Mouse (Mus musculus) frontal cortex, postnatal 36 days (tissue): Measurements from ENCODE around the gene Rps11.
"Not testable (repeated sequence)": the region's sequence is repeated elsewhere in the genome, so short reads cannot be mapped to it uniquely, and the experiment has no call there.

Experiments used
- DNase-seq, 2 experiments: peaks; one replicate each; pipeline ENCODE4 v3.0.0; 2022; ENCODE audit warnings: low spot score in 2 of 2

Gene Rps11

DNA sequence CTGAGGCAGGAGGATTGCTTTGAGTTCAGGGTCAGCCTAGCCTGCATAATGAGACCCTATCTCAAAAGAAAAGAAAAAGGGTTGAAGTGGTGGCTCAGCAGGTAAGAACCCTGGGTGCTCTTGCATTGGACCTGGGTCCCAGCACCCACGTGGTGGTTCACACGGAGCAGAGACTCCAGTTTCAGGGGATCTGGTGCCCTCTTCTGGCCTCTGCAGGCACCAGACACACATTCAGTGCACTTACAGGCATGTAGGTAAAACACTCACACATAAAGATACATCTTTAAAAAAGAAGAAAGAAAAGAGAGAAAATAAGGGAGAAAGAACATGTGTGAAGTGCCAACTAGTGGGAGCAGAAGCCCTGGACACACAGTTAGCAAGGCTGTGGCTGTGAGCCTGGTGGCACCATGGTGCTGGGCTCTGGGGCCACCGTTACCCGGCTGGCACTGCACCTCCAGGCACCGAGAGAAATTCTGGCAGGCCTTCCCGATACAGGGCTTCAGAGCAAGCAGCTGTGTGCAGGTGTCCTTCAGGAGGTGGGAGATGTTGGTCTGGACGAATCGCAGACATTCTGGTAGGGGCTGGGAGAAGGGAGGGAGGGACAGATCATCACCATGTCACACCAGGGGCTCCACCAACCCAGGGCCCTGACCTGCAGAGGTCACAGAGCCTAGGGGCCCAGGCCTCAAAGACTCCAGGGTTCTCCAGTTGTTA is 9.4 kb upstream of the Rps11 start:
- no peak for DNase-seq

DNA sequence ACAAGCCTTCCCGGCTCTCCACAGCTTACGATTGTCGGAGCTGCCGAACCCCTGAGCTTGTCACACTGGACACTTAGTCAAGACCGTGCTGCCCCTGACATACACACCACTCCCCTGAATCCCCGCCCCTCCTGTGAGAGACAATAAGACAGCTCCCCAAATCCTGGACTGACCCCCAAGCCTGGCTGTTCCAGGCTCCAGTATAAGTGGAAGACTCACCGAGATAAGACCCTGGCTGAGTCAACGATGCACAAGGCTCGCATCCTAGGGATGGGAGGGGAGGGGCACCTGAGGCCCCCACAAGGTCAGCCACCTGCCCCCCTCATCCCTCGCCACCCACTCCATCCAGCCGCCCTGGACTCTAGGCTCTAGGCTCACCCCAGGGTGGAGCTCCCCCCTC is 7.6 kb upstream of the Rps11 start:
- no peak for DNase-seq

DNA sequence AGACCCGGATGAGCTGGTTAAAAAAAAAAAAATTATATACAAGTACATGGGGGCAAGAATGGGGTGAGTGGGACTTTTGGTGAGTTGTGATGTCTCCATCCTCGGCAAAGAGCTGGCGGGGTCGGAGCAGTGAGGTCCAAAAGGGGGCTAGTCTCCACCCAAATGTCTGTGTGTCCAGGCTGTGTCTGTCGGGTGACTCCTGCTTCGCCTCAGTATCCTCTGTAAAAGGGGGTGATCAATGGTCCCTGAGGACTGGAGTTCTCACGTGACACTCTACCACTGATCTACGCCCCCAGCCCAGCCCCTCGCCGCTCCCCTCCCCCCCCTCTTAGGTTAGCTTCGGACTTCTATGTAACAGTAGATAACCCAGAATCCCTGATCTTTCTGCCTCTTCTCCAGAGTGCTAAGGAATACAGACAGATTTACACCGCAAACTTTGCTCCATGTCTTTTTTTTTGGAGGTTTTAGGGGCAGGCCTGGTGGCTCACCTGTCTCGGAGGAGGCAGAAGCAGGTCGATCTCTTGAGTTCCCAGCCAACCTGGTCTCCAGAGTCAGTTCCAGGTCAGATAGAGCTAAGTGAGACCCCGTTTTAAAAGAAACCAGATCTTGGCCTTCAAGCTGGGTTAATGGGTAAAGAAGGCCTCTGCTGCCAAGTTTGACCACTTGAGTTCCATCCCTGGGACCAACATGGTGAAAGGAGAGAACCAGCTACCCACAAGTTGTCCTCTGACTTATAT is 5.7 kb upstream of the Rps11 start:
- no peak for DNase-seq

DNA sequence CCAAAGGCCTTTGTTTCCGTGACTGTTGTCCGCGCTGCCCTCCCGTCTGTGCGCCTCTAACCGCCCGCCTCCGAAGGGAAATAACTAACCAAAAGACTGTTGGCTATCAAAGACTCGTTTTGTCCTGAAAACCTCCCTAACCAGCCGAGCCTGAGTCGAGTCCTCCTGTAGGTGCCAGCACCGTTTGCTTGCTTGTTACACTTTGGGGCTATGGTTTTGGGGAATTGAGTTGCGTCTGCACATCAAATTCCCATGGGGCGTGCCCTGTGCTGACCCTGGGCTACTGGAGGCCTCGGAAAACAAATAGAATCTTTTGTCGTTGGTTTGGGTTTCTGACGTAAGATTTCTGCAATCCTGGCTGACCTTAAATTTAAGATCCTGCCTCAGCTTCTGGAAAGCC is 5.1 kb upstream of the Rps11 start:
- DNase-seq = no peak

DNA sequence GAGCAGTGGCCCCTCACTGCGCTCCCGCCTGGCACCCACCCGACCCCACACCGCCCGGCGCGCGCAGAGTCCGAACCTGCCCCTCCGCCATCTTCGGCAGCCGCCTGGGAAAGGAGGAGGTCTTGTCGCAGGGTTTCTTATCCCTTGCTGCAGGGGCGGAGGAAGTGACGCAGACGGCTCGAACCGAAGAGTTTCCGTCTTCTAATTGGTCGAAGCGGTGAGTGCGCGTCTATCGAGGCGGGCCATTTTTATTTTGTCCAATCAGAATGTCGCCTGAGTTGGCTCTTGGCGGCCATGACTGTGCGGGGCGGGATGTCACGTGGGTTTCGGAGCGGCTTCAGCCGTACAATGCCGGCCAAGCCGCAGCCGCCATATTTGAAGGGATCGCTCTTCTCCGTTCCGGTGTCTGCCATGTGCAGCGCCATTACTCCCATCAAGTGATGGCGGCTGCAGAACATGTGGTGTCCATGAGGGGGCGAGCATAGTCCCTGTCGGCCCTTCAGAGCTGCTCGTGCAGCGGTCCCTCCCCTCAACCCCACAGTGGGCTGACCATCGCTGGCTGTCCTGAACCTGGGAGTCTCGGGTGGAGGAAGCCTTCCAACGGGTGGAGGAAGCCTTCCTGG is 4.5 kb upstream of the Rps11 start, which contains the start of gene Rpl13a:
Gene Rpl13a, minus strand, starts transcription at position 138 of the 623 bp plus-strand sequence.
- DNase-seq = peak; percentile 99 to 100

DNA sequence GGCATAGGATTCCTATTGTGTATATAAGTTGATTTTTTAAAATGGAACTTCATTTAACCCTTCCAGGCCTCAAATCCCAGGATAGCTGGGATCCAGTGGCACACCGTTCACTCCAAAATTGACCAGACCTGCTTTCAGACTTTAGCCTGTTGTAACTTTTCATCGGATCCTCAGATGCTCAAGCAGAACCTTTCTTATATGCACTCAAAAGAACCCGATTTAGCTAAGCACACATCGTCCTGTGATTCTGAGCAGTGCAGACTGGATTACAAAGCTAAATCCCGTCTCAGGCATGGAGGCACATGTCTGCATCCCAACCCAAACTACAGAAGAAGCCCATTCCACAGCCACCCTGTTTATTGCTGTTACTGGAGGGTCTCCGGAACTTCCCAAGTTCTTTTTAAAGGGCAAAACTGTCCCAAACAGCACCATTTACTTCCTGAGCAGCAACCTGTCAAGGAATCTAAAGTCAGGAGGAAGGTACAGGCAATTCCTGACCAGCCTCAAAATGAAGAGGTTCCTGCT is 3.5 kb upstream of the Rps11 start:
- no peak for DNase-seq

DNA sequence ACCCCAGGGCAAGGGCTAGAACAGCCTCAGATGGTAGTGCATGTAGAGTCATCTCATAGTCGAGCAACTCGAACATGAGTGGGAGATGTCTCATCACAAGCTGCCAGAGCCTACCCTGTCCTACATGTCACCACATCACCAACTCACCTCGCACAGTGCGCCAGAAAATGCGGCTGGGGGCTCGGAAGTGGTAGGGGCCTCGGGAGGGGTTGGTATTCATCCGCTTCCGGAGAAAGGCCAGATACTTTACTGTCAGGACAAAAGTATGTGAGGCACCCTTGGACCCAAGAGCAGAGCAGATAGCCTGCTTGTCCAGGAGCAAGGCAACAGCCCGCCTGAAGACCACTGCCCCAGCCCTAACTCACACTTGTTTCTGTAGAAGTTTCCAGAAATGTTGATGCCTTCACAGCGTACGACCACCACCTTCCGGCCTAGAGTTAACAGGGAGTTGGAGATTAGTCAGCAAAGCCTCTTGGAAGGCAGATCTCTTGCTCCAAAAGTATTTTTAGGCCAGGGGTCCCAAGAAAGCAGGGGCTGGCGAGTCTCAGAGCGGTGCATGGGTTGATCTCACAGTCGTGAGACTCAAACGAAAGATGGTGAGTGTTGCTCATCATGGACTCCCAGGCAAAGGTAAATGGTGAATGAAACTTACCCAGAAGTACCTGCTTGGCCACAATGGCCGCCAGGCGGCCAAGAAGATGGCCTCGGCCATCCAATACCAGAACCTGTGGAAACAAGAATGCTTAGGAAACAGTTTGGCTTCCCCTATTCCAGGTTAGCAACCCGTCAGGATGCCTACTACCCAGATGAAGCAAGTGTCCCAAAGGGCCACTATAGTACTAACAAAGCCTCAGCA is 2.8 kb upstream of the Rps11 start:
- no peak for DNase-seq

DNA sequence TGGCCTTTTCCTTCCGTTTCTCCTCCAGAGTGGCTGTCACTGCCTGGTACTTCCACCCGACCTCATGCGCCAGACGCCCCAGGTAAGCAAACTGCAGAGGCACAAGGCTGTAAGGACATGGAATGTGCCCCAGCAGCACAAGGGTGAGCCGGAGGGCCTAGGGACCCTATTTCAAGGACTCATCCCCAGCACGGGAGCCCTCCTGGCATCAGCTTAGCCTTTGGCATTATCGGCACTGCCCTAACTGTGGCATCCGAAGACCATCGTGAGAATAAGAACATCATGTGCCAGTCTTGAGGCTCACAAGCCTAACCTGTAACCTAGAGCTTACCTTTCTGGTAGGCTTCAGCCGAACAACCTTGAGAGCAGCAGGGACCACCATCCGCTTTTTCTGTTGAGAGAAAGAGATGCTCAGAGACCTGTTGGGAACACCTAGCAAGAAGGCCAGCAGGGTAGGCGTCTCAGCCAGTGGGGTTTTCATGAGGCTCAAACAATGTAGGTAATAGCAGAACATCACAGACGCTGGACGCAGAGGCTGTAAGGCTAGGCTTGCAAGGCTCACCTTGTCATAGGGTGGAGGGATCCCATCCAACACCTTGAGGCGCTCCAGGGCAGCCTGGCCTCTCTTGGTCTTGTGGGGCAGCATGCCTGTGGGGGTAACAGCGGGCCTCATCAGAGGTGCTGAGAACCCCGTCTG is 2.1 kb upstream of the Rps11 start:
- no peak for DNase-seq

DNA sequence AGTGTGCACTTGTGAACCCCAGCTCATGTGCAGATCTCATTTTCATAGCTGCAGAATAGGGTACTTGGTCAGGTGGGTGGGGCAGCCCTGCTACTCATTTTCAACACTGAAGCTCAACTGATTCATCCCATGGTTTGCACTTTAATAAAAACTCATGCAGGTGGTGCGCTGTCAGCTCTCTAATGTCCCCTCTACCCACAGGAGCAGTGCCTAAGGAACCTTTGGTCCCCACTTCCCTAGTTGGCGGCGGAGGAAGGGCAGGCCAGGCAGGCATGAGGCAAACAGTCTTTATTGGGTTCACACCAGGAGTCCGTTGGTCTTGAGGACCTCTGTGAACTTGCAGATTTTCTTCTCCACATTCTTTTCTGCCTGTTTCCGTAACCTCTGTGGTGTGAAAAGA is 1.4 kb upstream of the Rps11 start:
- DNase-seq = not testable (repeated sequence)

DNA sequence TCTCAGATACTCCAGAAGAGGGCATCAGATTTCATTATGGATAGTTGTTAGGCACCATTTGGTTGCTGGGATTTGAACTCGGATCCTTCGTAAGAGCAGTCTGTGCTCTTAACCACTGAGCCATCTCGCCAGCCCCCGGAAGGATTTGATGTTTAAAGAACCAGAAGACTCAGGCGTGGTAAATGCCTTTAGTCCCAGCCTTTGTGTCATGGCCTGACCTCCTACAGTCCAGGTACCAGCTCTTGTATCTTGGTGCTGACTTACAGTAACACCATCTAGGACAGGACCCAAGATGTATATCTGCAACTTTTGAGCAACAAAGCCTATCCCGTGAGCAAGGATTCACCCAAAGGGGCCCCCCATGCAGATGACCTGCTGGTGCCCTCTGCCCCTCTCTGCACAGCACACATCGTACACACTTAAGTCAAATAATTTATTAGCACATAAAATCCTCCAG is 933 bp upstream of the Rps11 start:
- DNase-seq = no peak

DNA sequence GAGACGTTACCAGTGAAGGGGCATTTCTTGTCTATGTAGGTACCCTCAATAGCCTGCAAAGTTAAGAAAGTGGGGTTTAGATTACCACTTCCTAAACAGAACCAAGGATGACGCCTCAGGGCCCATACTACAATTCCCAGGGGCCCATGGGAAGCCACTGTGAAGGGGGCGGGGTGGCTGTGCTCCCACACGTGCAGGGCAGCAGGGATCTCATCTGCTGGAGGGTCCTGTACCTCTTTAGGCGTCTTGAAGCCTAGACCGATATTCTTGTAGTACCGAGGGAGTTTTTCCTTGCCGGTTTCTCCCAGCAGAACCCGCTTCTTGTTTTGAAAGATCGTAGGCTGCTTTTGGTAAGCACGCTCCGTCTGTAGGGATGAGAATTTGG is 1.1 kb downstream of the Rps11 start:
- DNase-seq = no peak

DNA sequence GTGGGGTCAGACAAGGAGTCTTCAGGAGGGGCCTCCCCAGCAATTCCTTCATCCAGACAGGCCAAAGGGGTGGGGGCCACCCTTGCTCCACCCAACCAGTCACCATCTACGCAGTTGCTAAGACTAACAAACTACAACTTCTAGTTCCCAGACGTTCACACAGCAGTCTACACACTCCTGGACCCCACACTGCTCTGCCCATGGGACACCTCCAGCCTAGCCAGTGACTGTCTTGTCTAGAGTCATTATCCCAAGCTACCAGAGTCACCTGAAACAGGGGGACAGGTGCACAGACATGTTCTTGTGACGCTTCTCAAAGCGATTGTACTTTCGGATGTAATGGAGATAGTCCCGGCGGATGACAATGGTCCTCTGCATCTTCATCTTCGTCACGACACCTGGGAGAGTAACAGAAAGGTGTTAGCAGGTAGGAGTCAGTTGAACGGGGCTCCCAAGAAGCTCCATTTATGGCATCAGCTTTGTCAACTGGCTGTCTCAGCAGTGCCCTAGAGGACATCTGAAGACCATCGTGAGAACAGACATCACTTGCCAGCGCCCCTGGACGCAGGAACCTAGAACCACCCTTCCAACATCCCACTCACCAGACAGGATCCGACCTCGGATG is 1.6 kb downstream of the Rps11 start:
- no peak for DNase-seq

DNA sequence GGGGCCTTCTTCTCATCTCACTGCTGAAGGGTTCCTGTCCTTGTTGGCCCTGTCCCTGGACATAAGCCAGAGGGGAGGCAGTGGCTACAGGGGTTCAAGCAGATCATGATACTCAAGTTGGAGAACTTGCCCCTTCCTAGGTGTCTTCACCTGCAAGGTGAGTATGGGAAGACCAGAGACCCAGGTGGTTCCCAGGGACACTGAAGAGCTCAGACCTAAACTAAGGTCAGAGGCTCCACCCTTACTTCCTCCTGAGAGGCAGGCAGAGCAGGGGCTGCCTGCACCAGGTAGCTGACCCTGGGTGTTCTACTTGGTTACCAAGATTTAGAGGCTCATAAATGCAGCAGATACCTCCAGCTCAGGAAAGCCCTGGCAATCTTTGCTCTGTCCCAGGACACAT is 2.3 kb downstream of the Rps11 start:
- DNase-seq = no peak

DNA sequence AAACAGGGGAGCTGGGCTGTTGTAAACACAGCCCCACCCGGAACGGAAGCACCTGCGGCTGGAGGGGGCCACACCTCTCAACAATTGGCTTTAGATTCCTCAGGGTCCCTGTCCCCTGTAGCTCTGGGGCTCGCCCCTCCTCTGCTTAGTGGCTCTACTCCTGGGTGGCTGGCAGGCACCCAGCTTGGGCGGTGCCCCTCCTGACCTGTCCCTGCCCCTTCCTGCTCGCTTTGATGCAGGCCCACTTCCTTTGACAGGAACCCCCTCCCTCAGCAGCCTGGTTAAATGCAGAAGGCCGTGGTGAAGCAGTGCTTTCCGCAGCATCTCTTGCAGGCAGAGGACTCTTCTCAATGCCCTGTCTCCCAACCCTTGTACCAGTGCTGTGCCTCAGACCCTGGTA is 2.8 kb downstream of the Rps11 start:
- DNase-seq = no peak

DNA sequence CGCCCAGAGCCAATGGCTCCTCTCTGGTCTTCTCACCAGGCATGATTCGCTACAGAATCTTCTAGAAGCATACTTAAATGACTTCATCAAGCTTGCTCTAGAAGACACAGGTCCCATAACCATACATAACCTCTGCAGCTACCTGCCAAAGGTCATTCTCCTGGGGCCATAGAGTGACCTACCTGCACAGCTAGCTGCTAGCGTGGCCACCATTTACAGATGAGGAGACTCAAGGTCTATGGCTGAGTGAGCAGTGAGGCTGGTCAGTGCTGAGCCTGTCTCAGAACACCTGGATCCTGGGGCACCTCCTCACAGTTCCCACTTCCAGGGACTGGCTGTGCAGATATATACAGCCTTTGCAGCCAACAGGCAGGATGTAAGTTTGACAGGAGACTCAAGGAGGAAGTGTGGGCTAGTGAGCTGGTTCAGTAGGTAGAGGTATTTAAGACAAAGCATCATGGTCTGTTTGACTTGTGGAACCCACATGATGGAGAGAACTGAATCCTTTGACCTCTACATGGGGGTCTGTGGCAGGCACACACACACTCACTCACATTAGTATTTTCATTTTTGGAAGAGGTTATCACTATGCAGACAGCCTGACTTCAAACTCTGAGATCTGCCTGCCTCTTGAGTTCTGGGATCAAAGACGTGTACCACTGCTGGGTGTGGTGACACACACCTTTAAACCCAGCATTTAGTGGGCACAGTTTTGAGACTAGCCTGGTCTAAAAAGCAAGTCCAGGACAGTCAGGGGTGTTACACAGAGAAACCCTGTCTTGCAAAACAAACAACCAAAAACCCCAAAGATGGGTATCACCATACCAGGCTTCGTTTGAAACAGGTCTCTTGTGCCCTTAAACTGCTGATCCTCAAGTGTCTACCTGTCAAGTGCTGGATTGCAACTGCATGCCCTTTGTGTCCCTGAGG is 4.2 kb downstream of the Rps11 start:
- no peak for DNase-seq

DNA sequence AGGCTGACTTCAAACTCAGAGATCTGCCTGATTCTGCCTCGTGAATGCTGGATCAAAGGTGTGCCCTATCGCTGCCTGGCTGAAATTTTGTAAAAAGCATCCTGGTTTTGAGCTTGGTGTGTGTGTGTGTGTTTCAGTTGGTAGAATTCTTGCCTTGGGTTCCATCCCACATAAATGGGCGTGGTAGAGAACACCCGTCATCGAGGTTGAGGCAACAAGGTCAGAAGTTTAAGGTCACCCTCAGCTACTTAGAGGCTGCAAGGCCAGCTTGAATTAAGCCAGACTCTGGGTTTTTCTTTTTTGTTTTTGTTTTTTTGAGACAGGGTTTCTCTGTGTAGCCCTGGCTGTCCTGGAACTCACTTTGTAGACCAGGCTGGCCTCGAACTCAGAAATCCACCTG is 5.9 kb downstream of the Rps11 start:
- DNase-seq = no peak

DNA sequence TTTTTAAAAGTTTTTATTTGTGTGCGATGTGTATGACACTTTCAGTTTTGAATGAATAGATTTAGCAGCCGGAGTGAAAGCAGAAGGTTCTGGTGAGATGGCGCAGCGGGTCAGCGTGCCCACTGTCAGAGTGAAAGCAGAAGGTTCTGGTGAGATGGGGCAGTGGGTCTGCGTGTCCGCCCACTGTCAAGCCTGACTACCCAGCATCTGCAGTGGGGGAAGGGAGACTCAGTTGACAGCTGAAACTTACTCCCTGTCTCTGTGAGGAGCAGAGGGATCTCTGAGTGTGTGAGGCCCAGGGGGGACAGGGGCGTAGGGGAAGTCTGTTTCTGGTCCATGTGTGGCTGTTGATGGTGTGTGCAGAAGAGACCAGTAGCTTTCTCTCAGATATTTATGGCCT is 6.7 kb downstream of the Rps11 start:
- DNase-seq = no peak

DNA sequence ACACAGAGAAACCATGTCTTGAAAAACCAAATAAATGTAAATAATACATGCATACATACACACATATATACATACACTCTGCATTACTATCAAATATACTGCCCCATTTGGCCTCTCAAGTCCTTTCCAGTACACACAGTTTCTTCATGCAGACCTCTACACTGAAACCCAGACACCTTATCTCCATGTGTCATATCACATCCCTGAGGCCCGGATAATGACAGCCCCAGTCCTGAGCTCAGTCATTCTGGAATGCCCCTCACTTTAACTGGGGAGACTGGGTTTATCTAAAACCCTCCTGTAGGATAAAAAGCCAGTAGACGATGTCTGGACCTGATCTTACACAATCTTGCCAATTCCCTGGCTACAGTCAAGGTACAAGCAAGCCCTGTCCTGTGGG is 10.8 kb downstream of the Rps11 start:
- DNase-seq = no peak

DNA sequence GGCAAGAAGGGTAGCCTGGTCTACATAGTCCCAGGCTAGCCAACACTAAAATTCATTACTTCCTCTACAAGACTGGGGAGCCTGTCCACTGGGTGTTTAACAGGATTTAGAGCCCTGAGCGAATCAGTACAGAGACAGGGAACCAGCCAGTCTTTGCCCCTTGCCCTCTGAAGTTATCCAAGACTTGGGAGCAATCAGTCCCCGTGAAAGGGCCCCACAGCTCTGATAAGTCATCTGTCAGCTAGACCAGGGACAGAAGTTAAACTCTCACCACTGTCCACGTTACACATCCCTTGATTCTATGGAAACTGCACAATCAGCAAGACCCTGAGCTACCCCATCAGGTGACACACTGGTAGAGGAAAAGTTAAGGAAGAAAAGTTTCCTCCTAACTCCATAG is 11.7 kb downstream of the Rps11 start:
- DNase-seq = no peak

DNA sequence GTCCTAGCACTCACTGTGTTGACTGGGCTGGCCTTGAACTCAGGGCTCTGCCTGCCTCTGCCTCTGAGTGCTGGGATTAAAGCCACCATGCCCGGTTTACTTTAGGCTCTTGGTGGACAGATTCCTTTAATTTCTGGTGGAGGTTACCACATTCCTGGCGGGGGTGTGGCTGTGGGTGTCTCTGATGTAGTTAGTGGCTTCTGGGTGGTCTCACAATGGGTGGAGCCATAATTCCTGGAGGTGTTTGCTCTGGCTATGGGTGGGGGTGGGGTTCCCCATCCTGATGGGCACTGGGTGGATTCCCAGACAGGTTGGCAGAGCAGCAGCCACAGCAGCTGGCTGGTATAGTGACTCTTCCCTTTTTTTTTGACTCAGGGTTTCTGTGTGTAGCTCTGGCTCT is 12.3 kb downstream of the Rps11 start:
- DNase-seq = no peak
